Mouse (Mus musculus) forebrain, embryonic 14.5 days (tissue): ENCODE results near the gene Nhlrc4. TPM values are rescaled to one million over a fixed set of nuclear protein-coding genes. Genes with fewer than 3 reads are reported as not detected.

Experiments
- ATAC-seq: fragments of 200-750 bp; cut with Nextera tagmentation; 2 replicates; pipeline ENCODE4 v1.8.0; 2017; ENCODE audit warnings: mild to moderate bottlenecking, moderate library complexity
- DNase-seq: peaks from one replicate; pipeline ENCODE4 v3.0.0-alpha.2; 2015; ENCODE audit warnings: low spot score
- H3K27ac ChIP-seq: fragments of 300-500 bp; sonication (generic); 2 replicates; pipeline ENCODE4 v1.5.1; 2014; ENCODE audit warnings: low read depth, mild to moderate bottlenecking, control low read depth, low read length, moderate library complexity
- H3K27me3 ChIP-seq: fragments of 300-500 bp; sonication (generic); replicated peaks from 2 replicates; pipeline ENCODE4 v1.6.1; 2014; ENCODE audit warnings: low read length, control low read depth, mixed read lengths; ENCODE audit not compliant: control insufficient read depth, insufficient read depth
- H3K36me3 ChIP-seq: fragments of 300-500 bp; sonication (generic); 2 replicates; pipeline ENCODE4 v1.6.1; 2014; ENCODE audit warnings: low read length, control low read depth; ENCODE audit not compliant: control insufficient read depth, insufficient read depth
- H3K4me1 ChIP-seq: fragments of 300-500 bp; sonication (generic); 2 replicates; pipeline ENCODE4 v1.6.1; 2014; ENCODE audit warnings: antibody characterized with exemption, low read length, control low read depth; ENCODE audit not compliant: control insufficient read depth, insufficient read depth
- H3K4me2 ChIP-seq: fragments of 300-500 bp; sonication (generic); 2 replicates; pipeline ENCODE4 v1.6.1; 2014; ENCODE audit warnings: mild to moderate bottlenecking, control low read depth, low read length
- H3K4me3 ChIP-seq: fragments of 300-500 bp; sonication (generic); 2 replicates; pipeline ENCODE4 v1.5.1; 2014; ENCODE audit warnings: low read depth, low read length, control low read depth
- H3K9ac ChIP-seq: fragments of 300-500 bp; sonication (generic); 2 replicates; pipeline ENCODE4 v1.6.1; 2014; ENCODE audit warnings: mild to moderate bottlenecking, low read length, control low read depth, moderate library complexity
- H3K9me3 ChIP-seq: fragments of 300-500 bp; sonication (generic); replicated peaks from 2 replicates; pipeline ENCODE4 v1.6.1; 2016; ENCODE audit warnings: low read length, control low read depth, mixed read lengths; ENCODE audit not compliant: control insufficient read depth
- WGBS: fragments of 180-500 bp; shearing (Covaris S2); extraction: QIAGEN DNeasy Blood & Tissue Kit; methylation state at CpG from one replicate; pipeline ENCODE4 v1.1.7; 2014; 5-methylcytosine and 5-hydroxymethylcytosine counted together
- polyA plus RNA-seq: library from polyadenylated mRNA; unstranded; fragments of >200 nt; fragmentation: Nextera tagmentation; extraction: Ambion mirVana; gene quantifications from 2 replicates; pipeline ENCODE4 v1.2.1, GENCODE M21; 2014

Nhlrc4 gene
- polyA plus RNA-seq, 1 experiment from 2014 or later: not detected

DNA sequence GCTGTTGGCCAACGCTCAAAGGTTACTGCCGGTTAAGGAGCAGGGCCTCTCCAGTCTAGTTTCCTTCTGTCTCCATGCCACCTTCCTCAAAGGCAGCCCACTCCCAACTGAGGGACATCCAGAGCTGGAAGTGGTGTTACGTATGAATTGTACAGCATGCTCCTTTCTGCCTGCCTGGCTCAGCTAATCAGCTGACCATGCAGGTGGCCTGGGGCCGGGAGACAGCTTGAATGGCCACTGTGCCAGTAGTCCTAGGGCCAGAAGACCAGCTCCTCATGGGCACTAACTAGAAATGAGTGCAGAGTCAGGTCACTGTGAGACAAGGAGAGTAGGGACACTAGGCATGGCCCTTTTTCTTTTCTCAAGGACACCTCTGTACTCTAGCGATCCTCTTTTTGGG is 8.4 kb upstream of the Nhlrc4 start:
- H3K4me1 ChIP-seq: no peaks in the 10 kb centered on the region; the same call in 1 of the 2 replicates
- H3K27ac ChIP-seq: no peak overlapping the region
- WGBS: 80% methylated on average over 5 of the region's 5 CpGs
- peaks cover 9% of the 10 kb centered on the region; the same call in 1 of the 2 replicates for H3K36me3 ChIP-seq
- no peak for DNase-seq
- H3K4me2 ChIP-seq: no peak overlapping the region
- no peak for ATAC-seq
- no peaks in the 10 kb centered on the region for H3K9me3 ChIP-seq
- H3K27me3 ChIP-seq: peaks cover 35% of the 10 kb centered on the region
- H3K4me3 ChIP-seq: no peak overlapping the region
- no peak overlapping the region for H3K9ac ChIP-seq

- H3K36me3 ChIP-seq: no peaks in the 10 kb centered on the region
- no peaks in the 10 kb centered on the region for H3K9me3 ChIP-seq
- ATAC-seq (no peak), DNase-seq (no peak)
- peak within 1 kb of the TSS; percentile 21 for H3K4me3 ChIP-seq
- no peak within 1 kb of the TSS for H3K27ac ChIP-seq
- 0 out of 2 replicates have a peak within 1 kb of the TSS, but pooled peaks have one; percentile 17 for H3K9ac ChIP-seq
- WGBS: 1% methylated on average over 57 of the region's 58 CpGs
- peak within 1 kb of the TSS; percentile 46 for H3K4me2 ChIP-seq
- H3K4me1 ChIP-seq: no peaks in the 10 kb centered on the region; the same call in 1 of the 2 replicates
- H3K27me3 ChIP-seq: peaks cover 35% of the 10 kb centered on the region
These were observed 7.3 kb upstream of the Nhlrc4 start, which contains the start of gene A930017K11Rik for GRCm38 (mm10) chr17:25951803-25952623. A930017K11Rik (minus strand) TSS chr17:25952565.

- Histone ChIP-seq H3K4me1 (no peaks in the 10 kb centered on the region; the same call in 1 of the 2 replicates), H3K9me3 (no peaks in the 10 kb centered on the region), H3K4me3 (peak overlapping the region; percentile 21), H3K27me3 (peaks cover 35% of the 10 kb centered on the region), H3K36me3 (no peaks in the 10 kb centered on the region), H3K9ac (no peak overlapping the region), H3K4me2 (peak overlapping the region; percentile 46), H3K27ac (no peak overlapping the region)
- WGBS: under 1% methylated on average over 33 of the region's 33 CpGs
- DNase-seq (no peak), ATAC-seq (no peak)
These were observed 6.6 kb upstream of the Nhlrc4 start for GRCm38 (mm10) chr17:25951225-25951802.

- no peak overlapping the region for H3K27ac ChIP-seq
- no peaks in the 10 kb centered on the region for H3K36me3 ChIP-seq
- H3K4me1 ChIP-seq: no peaks in the 10 kb centered on the region; the same call in 1 of the 2 replicates
- no peak overlapping the region for H3K9ac ChIP-seq
- no peak overlapping the region for H3K4me2 ChIP-seq
- ATAC-seq (no peak), DNase-seq (no peak)
- 23% methylated on average over 3 of the region's 3 CpGs for WGBS
- H3K4me3 ChIP-seq: no peak overlapping the region
- no peaks in the 10 kb centered on the region for H3K9me3 ChIP-seq
- H3K27me3 ChIP-seq: peaks cover 35% of the 10 kb centered on the region
These were observed 5.9 kb upstream of the Nhlrc4 start for GRCm38 (mm10) chr17:25950706-25951105.

- H3K27me3 ChIP-seq: peaks cover 35% of the 10 kb centered on the region
- no peak overlapping the region for H3K4me3 ChIP-seq
- no peaks in the 10 kb centered on the region for H3K9me3 ChIP-seq
- no peak overlapping the region for H3K27ac ChIP-seq
- H3K36me3 ChIP-seq: no peaks in the 10 kb centered on the region
- no peak overlapping the region for H3K9ac ChIP-seq
- WGBS: 82% methylated on average over 5 of the region's 5 CpGs
- DNase-seq: no peak
- H3K4me1 ChIP-seq: no peaks in the 10 kb centered on the region; the same call in 1 of the 2 replicates
- no peak for ATAC-seq
- no peak overlapping the region for H3K4me2 ChIP-seq
These were observed 5.2 kb upstream of the Nhlrc4 start for GRCm38 (mm10) chr17:25949981-25950380.

DNA sequence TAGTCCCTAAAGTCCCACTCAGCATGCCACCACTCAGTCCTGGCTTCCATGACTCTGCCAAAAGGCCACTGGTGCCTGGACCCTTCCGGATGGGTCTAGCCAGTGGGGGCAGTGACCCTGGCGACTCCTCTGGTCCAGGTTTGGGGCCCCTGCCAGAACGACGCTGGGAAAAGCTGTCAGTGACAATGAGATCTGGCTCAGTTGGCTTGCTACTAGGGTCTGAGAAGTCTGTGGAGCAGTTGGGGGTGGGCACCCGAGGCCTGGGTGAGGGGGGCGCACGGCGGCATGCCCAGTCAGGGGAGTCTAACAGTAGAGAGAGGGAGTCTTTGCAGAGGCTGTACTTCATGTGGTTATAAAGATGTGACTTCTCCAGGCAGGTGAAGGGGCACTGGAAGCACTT is 3.3 kb upstream of the Nhlrc4 start:
- no peaks in the 10 kb centered on the region for H3K9me3 ChIP-seq
- no peak for DNase-seq
- no peak overlapping the region for H3K4me3 ChIP-seq
- H3K4me1 ChIP-seq: no peaks in the 10 kb centered on the region; the same call in 1 of the 2 replicates
- no peak overlapping the region for H3K27ac ChIP-seq
- ATAC-seq: no peak
- no peak overlapping the region for H3K4me2 ChIP-seq
- WGBS: 79% methylated on average over 8 of the region's 8 CpGs
- no peaks in the 10 kb centered on the region for H3K36me3 ChIP-seq
- peaks cover 31% of the 10 kb centered on the region for H3K27me3 ChIP-seq
- no peak overlapping the region for H3K9ac ChIP-seq

- Histone ChIP-seq H3K36me3 (no peaks in the 10 kb centered on the region), H3K9me3 (no peaks in the 10 kb centered on the region), H3K27me3 (peaks cover 27% of the 10 kb centered on the region), H3K4me1 (no peaks in the 10 kb centered on the region; the same call in 1 of the 2 replicates), H3K9ac (no peak overlapping the region), H3K4me3 (no peak overlapping the region), H3K4me2 (no peak overlapping the region), H3K27ac (no peak overlapping the region)
- WGBS: 92% methylated on average over 4 of the region's 4 CpGs
- DNase-seq (no peak), ATAC-seq (no peak)
These were observed 2.8 kb upstream of the Nhlrc4 start for GRCm38 (mm10) chr17:25947576-25947975.

GRCm38 (mm10) chr17:25946891-25947290 is 2.1 kb upstream of the Nhlrc4 start:
- Histone ChIP-seq H3K4me2 (no peak overlapping the region), H3K36me3 (no peaks in the 10 kb centered on the region), H3K27ac (no peak overlapping the region), H3K4me3 (no peak overlapping the region), H3K27me3 (peaks cover 20% of the 10 kb centered on the region), H3K9ac (no peak overlapping the region), H3K9me3 (no peaks in the 10 kb centered on the region), H3K4me1 (no peaks in the 10 kb centered on the region; the same call in 1 of the 2 replicates)
- 81% methylated on average over 8 of the region's 8 CpGs for WGBS
- ATAC-seq (no peak), DNase-seq (no peak)

- DNase-seq (no peak), ATAC-seq (no peak)
- no peak overlapping the region for H3K4me3 ChIP-seq
- H3K27me3 ChIP-seq: peaks cover 14% of the 10 kb centered on the region
- no peak overlapping the region for H3K4me2 ChIP-seq
- H3K27ac ChIP-seq: no peak overlapping the region
- no peaks in the 10 kb centered on the region for H3K36me3 ChIP-seq
- H3K9ac ChIP-seq: no peak overlapping the region
- H3K9me3 ChIP-seq: no peaks in the 10 kb centered on the region
- no peaks in the 10 kb centered on the region for H3K4me1 ChIP-seq
- 76% methylated on average over 7 of the region's 7 CpGs for WGBS
These were observed 1.6 kb upstream of the Nhlrc4 start for GRCm38 (mm10) chr17:25946349-25946748.
